Mouse (Mus musculus): ENCODE data around the gene Zfp710. TPM values are rescaled to one million over a fixed set of nuclear protein-coding genes. Genes with fewer than 3 reads are reported as not detected.

Gene Zfp710
- polyA plus RNA-seq, 1 experiment from 2014 or later = 5.9 TPM

DNA sequence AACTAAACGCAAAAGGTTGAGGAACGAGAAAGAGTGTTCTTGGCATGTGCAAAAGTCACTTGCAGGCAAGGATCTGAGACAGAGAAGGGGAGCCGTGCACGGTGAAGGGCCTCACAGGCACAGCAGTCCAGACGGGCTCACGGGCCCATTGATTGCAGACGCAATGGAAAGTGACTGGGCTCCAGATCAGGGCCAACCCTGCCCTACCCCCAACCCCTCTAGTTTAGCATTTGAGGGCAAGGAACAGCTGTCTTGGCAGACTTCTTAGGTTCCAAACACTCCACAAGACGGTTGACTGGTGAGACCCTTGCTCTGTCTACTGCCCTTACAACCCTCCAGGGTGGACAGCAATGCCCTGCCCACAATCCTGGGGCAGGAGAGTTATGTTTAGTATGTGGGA is 48.9 kb downstream of the Zfp710 start:
- Histone ChIP-seq H3K4me1 (ENCODE audit: insufficient read depth) (peaks cover 62% of the 10 kb centered on the region), H3K36me3 (replicated peaks; ENCODE audit: insufficient read depth, low read length) (no peaks in the 10 kb centered on the region), H3K4me3 (ENCODE audit: low read depth, low read length) (no peak overlapping the region), H3K27me3 (ENCODE audit: insufficient read depth, low read length) (no peaks in the 10 kb centered on the region), H3K9ac (replicated peaks) (no peak overlapping the region), H3K4me2 (ENCODE audit: low read depth, low read length) (no peak overlapping the region), H3K27ac (ENCODE audit: low read depth) (peak overlapping the region; percentile 80; the same call in 1 of the 2 replicates), H3K9me3 (ENCODE audit: low read length) (no peaks in the 10 kb centered on the region)
- WGBS (ENCODE audit: insufficient replicate concordance) = 74% methylated on average over 8 of the region's 8 CpGs
- no peak for DNase-seq
- TF ChIP-seq EP300 (IDR thresholded peaks at IDR 0.05; ENCODE audit: low read depth) = no peak
- no peak for TF ChIP-seq CTCF (IDR thresholded peaks at IDR 0.05; ENCODE audit: low read depth)
- ATAC-seq = no peak

- no peak overlapping the region for H3K4me3 ChIP-seq (ENCODE audit: low read depth, low read length)
- H3K4me2 ChIP-seq (ENCODE audit: low read depth, low read length) = peak overlapping the region; percentile 33
- no peaks in the 10 kb centered on the region for H3K36me3 ChIP-seq (replicated peaks; ENCODE audit: insufficient read depth, low read length)
- H3K4me1 ChIP-seq (ENCODE audit: insufficient read depth) = peaks cover 56% of the 10 kb centered on the region
- H3K27ac ChIP-seq (ENCODE audit: low read depth) = peak overlapping the region; percentile 80
- no peaks in the 10 kb centered on the region for H3K27me3 ChIP-seq (ENCODE audit: insufficient read depth, low read length)
- no peak for TF ChIP-seq EP300 (IDR thresholded peaks at IDR 0.05; ENCODE audit: low read depth)
- TF ChIP-seq CTCF (IDR thresholded peaks at IDR 0.05; ENCODE audit: low read depth) = peak; percentile 42; the same call in 1 of the 2 replicates
- 16% methylated on average over 5 of the region's 5 CpGs for WGBS (ENCODE audit: insufficient replicate concordance)
- no peaks in the 10 kb centered on the region for H3K9me3 ChIP-seq (ENCODE audit: low read length)
- H3K9ac ChIP-seq (replicated peaks) = no peak overlapping the region; the same call in 1 of the 2 replicates
- DNase-seq (peak; percentile 73), ATAC-seq (peak; percentile 66)
Observed at GRCm38 (mm10) chr7:80074921-80075441, 50.4 kb downstream of the Zfp710 start.

- peak overlapping the region; percentile 80 for H3K27ac ChIP-seq (ENCODE audit: low read depth)
- H3K9me3 ChIP-seq (ENCODE audit: low read length) = no peaks in the 10 kb centered on the region
- H3K4me2 ChIP-seq (ENCODE audit: low read depth, low read length) = peak overlapping the region; percentile 33
- no peaks in the 10 kb centered on the region; the same call in 1 of the 2 replicates for H3K36me3 ChIP-seq (replicated peaks; ENCODE audit: insufficient read depth, low read length)
- peak overlapping the region; percentile 26 for H3K9ac ChIP-seq (replicated peaks)
- no peak overlapping the region for H3K4me3 ChIP-seq (ENCODE audit: low read depth, low read length)
- no peak for TF ChIP-seq CTCF (IDR thresholded peaks at IDR 0.05; ENCODE audit: low read depth)
- TF ChIP-seq EP300 (IDR thresholded peaks at IDR 0.05; ENCODE audit: low read depth) = no peak
- ATAC-seq (no peak), DNase-seq (no peak)
- H3K4me1 ChIP-seq (ENCODE audit: insufficient read depth) = peaks cover 59% of the 10 kb centered on the region
- H3K27me3 ChIP-seq (ENCODE audit: insufficient read depth, low read length) = no peaks in the 10 kb centered on the region
- 58% methylated on average over 4 of the region's 4 CpGs for WGBS (ENCODE audit: insufficient replicate concordance)
Observed at GRCm38 (mm10) chr7:80075946-80076583, 51.5 kb downstream of the Zfp710 start.

DNA sequence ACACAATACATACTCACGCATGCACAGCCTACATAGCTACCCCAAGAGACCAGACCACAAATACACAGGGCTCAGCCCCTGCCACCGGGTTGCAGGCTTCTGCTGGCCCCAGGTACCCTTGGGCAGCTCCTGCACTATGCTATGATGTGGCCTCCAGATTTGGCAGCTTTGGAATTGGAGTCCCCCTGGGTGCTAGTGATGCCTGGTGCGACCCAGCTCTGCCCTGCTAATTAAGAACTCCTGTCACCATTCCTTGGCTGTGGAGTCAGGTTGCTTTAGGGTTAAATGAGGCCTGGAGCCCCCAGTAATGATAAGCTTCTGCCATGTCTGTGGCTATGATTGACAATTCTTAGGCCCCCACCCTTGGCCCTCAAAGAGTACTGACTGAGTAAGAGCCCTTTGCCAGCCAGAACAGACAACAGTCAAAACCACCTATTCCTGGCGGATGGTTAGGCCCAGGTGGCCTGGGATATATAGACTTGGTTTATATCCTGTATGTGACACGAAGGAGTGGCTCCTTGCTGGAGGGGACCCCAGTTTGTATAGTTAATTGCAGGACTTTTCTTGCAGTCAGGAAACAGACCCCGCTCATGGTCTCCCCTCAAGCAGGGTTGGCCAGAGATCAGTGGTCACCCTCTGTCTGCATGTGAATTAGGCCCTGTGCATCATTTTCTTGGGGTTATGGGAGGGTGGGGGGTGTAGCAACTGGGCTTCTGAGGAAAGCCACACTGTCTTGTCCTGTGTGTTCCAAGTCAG is 52.5 kb downstream of the Zfp710 start:
- no peak overlapping the region for H3K4me2 ChIP-seq (ENCODE audit: low read depth, low read length)
- peaks cover 8% of the 10 kb centered on the region for H3K36me3 ChIP-seq (replicated peaks; ENCODE audit: insufficient read depth, low read length)
- ATAC-seq (no peak), DNase-seq (no peak)
- 0 out of 2 replicates have a peak overlapping the region, but pooled peaks have one; percentile 71 for H3K27ac ChIP-seq (ENCODE audit: low read depth)
- 70% methylated on average over 6 of the region's 6 CpGs for WGBS (ENCODE audit: insufficient replicate concordance)
- H3K9ac ChIP-seq (replicated peaks) = no peak overlapping the region
- H3K4me3 ChIP-seq (ENCODE audit: low read depth, low read length) = no peak overlapping the region
- H3K27me3 ChIP-seq (ENCODE audit: insufficient read depth, low read length) = no peaks in the 10 kb centered on the region
- H3K4me1 ChIP-seq (ENCODE audit: insufficient read depth) = peaks cover 58% of the 10 kb centered on the region
- TF ChIP-seq CTCF (IDR thresholded peaks at IDR 0.05; ENCODE audit: low read depth) (no peak), EP300 (IDR thresholded peaks at IDR 0.05; ENCODE audit: low read depth) (no peak)
- H3K9me3 ChIP-seq (ENCODE audit: low read length) = no peaks in the 10 kb centered on the region

DNA sequence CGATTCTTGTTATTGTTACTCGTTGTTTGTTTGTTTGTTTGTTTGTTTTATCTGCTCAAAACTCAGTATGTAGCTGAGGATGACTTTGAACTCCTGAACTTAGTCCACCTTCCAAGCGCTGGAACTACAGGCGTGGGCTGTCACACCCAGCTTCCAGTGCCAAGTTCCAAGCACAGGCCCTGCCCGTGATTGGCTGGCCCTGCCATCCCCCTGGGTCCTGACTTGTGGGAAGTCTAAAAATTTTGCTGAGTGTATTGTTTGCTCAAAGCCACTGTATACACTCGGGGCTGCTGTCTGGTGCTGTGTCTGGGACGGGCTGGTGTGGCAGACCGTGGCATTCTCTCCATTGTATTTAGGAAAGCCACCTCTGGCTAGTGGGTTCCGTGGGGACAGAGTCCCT is 53.2 kb downstream of the Zfp710 start:
- H3K36me3 ChIP-seq (replicated peaks; ENCODE audit: insufficient read depth, low read length) = peaks cover 14% of the 10 kb centered on the region
- no peaks in the 10 kb centered on the region for H3K9me3 ChIP-seq (ENCODE audit: low read length)
- H3K4me2 ChIP-seq (ENCODE audit: low read depth, low read length) = no peak overlapping the region
- TF ChIP-seq EP300 (IDR thresholded peaks at IDR 0.05; ENCODE audit: low read depth) (no peak), CTCF (IDR thresholded peaks at IDR 0.05; ENCODE audit: low read depth) (no peak)
- ATAC-seq = no peak
- no peaks in the 10 kb centered on the region for H3K27me3 ChIP-seq (ENCODE audit: insufficient read depth, low read length)
- peak overlapping the region; percentile 71 for H3K27ac ChIP-seq (ENCODE audit: low read depth)
- 45% methylated on average over 9 of the region's 9 CpGs for WGBS (ENCODE audit: insufficient replicate concordance)
- H3K4me1 ChIP-seq (ENCODE audit: insufficient read depth) = peaks cover 58% of the 10 kb centered on the region
- no peak overlapping the region for H3K9ac ChIP-seq (replicated peaks)
- H3K4me3 ChIP-seq (ENCODE audit: low read depth, low read length) = no peak overlapping the region
- DNase-seq = no peak

- Histone ChIP-seq H3K4me1 (ENCODE audit: insufficient read depth) (peaks cover 59% of the 10 kb centered on the region), H3K27ac (ENCODE audit: low read depth) (peak overlapping the region; percentile 71), H3K9ac (replicated peaks) (0 out of 2 replicates have a peak overlapping the region, but pooled peaks have one; percentile 30), H3K27me3 (ENCODE audit: insufficient read depth, low read length) (no peaks in the 10 kb centered on the region), H3K4me3 (ENCODE audit: low read depth, low read length) (no peak overlapping the region), H3K4me2 (ENCODE audit: low read depth, low read length) (peak overlapping the region; percentile 46), H3K9me3 (ENCODE audit: low read length) (no peaks in the 10 kb centered on the region), H3K36me3 (replicated peaks; ENCODE audit: insufficient read depth, low read length) (peaks cover 23% of the 10 kb centered on the region)
- ATAC-seq = peak; percentile 56
- DNase-seq = peak; percentile 78
- WGBS (ENCODE audit: insufficient replicate concordance) = 7% methylated on average over 14 of the region's 14 CpGs
- TF ChIP-seq CTCF (IDR thresholded peaks at IDR 0.05; ENCODE audit: low read depth) = peak; percentile 24; the same call in 1 of the 2 replicates
- TF ChIP-seq EP300 (IDR thresholded peaks at IDR 0.05; ENCODE audit: low read depth) = peak; percentile 56
Observed at GRCm38 (mm10) chr7:80078792-80079301, 54.2 kb downstream of the Zfp710 start.

Measured in liver, postnatal 0 days (tissue).